Mouse (Mus musculus): ENCODE measurements at regions not wholly inside any gene's neighbourhood (a gene's known extent, or its start where the extent isn't known, plus 50 kb on each side); places are given as distances from the start of the nearest gene placed in this dataset.

DNA sequence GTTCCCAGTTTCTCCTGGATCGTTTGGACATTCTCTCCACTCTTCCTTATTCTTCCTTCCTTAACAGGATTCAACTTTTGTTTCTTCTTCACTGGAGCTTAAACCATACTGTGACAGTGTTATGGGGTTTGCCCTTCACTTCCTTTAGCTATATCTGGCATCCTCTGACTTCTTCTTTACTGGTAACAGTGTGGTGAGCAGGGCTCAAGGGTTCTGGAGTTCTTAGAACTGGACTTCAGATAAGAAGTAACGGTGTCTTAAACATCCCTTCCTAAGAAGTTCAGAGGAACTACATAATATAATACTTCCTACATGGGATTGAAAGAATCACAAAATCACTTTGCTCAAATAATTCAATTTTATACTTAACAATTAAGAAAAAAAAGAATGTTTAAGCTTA, 237.5 kb upstream of the Cited2 start:
- Histone ChIP-seq H3K4me3 (ENCODE audit: control insufficient read depth in 1 of 2, insufficient read depth in 1 of 2, low read depth in 1 of 2, low read length in 2 of 2) (no peak overlapping the region), H3K9ac (ENCODE audit: low read length) (no peak overlapping the region), H3K9me3 (ENCODE audit: control insufficient read depth, low read length) (no peaks in the 10 kb centered on the region), H3K36me3 (ENCODE audit: control insufficient read depth, insufficient read depth, low read length) (no peaks in the 10 kb centered on the region), H3K4me2 (ENCODE audit: low read length) (no peak overlapping the region), H3K4me1 (ENCODE audit: control insufficient read depth in 2 of 2, insufficient read depth in 2 of 2, low read length in 2 of 2) (peaks cover 0 to 8% of the 10 kb centered on the region in 2 experiments; a peak in 3 of 4 replicates), H3K27me3 (ENCODE audit: control insufficient read depth, insufficient read depth, low read length) (no peaks in the 10 kb centered on the region), H3K27ac (replicated peaks in 1 of 2; ENCODE audit: control insufficient read depth in 1 of 2, insufficient read depth in 1 of 2, low read depth in 2 of 2, low read length in 2 of 2) (no peak overlapping the region)
- ATAC-seq (ENCODE audit: insufficient number of reproducible peaks, insufficient read depth, low FRiP score, low read depth), result no peak
- 67% methylated on average over 2 of the region's 2 CpGs for WGBS

DNA sequence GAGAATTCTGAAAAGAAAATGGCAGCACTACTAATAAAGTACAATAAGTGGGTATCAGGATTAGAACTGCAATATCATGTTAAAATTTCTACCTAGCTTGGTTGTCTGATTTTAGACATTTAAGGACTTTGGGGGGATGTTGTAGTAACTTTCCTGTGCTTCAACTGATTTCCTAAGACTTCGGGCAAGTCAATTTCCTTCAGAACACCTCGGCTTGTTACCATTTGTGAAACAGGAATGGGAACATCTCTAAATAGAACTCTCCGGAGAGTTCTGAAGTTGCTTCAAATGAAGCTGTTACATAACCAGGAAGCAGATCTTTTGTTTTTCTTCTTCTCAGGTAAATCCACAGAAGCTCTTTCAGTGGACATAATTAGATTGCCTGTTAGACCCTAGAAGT, 237.0 kb upstream of the Cited2 start:
- no peak overlapping the region for H3K4me2 ChIP-seq (ENCODE audit: low read length)
- H3K9me3 ChIP-seq (ENCODE audit: control insufficient read depth, low read length), result no peaks in the 10 kb centered on the region
- no peak overlapping the region for H3K27ac ChIP-seq (replicated peaks in 1 of 2; ENCODE audit: control insufficient read depth in 1 of 2, insufficient read depth in 1 of 2, low read depth in 2 of 2, low read length in 2 of 2)
- no peaks in the 10 kb centered on the region for H3K36me3 ChIP-seq (ENCODE audit: control insufficient read depth, insufficient read depth, low read length)
- H3K4me1 ChIP-seq (ENCODE audit: control insufficient read depth in 2 of 2, insufficient read depth in 2 of 2, low read length in 2 of 2), result peaks cover 0 to 8% of the 10 kb centered on the region in 2 experiments; a peak in 3 of 4 replicates
- 82% methylated on average over 3 of the region's 3 CpGs for WGBS
- H3K27me3 ChIP-seq (ENCODE audit: control insufficient read depth, insufficient read depth, low read length), result no peaks in the 10 kb centered on the region
- ATAC-seq (ENCODE audit: insufficient number of reproducible peaks, insufficient read depth, low FRiP score, low read depth), result no peak
- H3K4me3 ChIP-seq (ENCODE audit: control insufficient read depth in 1 of 2, insufficient read depth in 1 of 2, low read depth in 1 of 2, low read length in 2 of 2), result no peak overlapping the region
- H3K9ac ChIP-seq (ENCODE audit: low read length), result no peak overlapping the region

DNA sequence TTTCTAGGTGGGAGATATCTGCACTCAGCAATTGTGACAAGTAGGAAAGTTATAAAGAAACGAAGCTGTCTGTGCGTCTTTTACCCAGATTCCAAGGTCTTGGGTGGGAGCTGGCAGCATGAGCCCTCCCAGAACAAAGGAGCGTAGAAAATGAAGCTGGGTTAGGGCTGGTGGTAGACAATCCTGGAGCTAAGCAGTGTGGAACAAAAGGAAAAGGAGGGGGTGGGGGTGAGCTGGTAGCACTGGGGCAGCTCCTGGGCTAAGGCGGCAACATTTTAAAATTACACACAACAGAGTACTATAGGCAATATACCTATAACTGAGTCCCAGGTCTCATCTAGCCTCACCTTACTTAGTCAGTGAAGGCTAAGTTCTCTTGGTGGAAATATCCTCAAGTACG, 235.6 kb upstream of the Cited2 start:
- 90% methylated on average over 5 of the region's 5 CpGs for WGBS
- ATAC-seq (ENCODE audit: insufficient number of reproducible peaks, insufficient read depth, low FRiP score, low read depth), result no peak

GRCm38 (mm10) chr10:17491611-17492305, 231.3 kb upstream of the Cited2 start:
- Histone ChIP-seq H3K4me3 (ENCODE audit: control insufficient read depth in 1 of 2, insufficient read depth in 1 of 2, low read depth in 1 of 2, low read length in 2 of 2) (no peak overlapping the region), H3K27me3 (ENCODE audit: control insufficient read depth, insufficient read depth, low read length) (no peaks in the 10 kb centered on the region), H3K4me1 (ENCODE audit: control insufficient read depth in 2 of 2, insufficient read depth in 2 of 2, low read length in 2 of 2) (peaks cover 2 to 4% of the 10 kb centered on the region in 2 experiments; a peak in 3 of 4 replicates), H3K9ac (ENCODE audit: low read length) (no peak overlapping the region), H3K36me3 (ENCODE audit: control insufficient read depth, insufficient read depth, low read length) (no peaks in the 10 kb centered on the region), H3K9me3 (ENCODE audit: control insufficient read depth, low read length) (no peaks in the 10 kb centered on the region), H3K27ac (replicated peaks in 1 of 2; ENCODE audit: control insufficient read depth in 1 of 2, insufficient read depth in 1 of 2, low read depth in 2 of 2, low read length in 2 of 2) (no peak overlapping the region), H3K4me2 (ENCODE audit: low read length) (no peak overlapping the region)
- ATAC-seq (ENCODE audit: insufficient number of reproducible peaks, insufficient read depth, low FRiP score, low read depth), result no peak
- WGBS, result 92% methylated on average over 5 of the region's 5 CpGs

More for the DNA sequence above, 235.6 kb upstream of the Cited2 start:
- H3K36me3 ChIP-seq (ENCODE audit: control insufficient read depth, insufficient read depth, low read length), result no peaks in the 10 kb centered on the region
- no peaks in the 10 kb centered on the region for H3K9me3 ChIP-seq (ENCODE audit: control insufficient read depth, low read length)
- H3K27ac ChIP-seq (replicated peaks in 1 of 2; ENCODE audit: control insufficient read depth in 1 of 2, insufficient read depth in 1 of 2, low read depth in 2 of 2, low read length in 2 of 2), result no peak overlapping the region
- no peak overlapping the region for H3K4me2 ChIP-seq (ENCODE audit: low read length)
- no peaks in the 10 kb centered on the region for H3K27me3 ChIP-seq (ENCODE audit: control insufficient read depth, insufficient read depth, low read length)
- peaks cover 0 to 7% of the 10 kb centered on the region in 2 experiments; a peak in 3 of 4 replicates for H3K4me1 ChIP-seq (ENCODE audit: control insufficient read depth in 2 of 2, insufficient read depth in 2 of 2, low read length in 2 of 2)
- no peak overlapping the region for H3K9ac ChIP-seq (ENCODE audit: low read length)
- H3K4me3 ChIP-seq (ENCODE audit: control insufficient read depth in 1 of 2, insufficient read depth in 1 of 2, low read depth in 1 of 2, low read length in 2 of 2), result no peak overlapping the region

- Histone ChIP-seq H3K9me3 (ENCODE audit: control insufficient read depth, low read length) (no peaks in the 10 kb centered on the region), H3K27ac (replicated peaks in 1 of 2; ENCODE audit: control insufficient read depth in 1 of 2, insufficient read depth in 1 of 2, low read depth in 2 of 2, low read length in 2 of 2) (no peak overlapping the region), H3K4me2 (ENCODE audit: low read length) (no peak overlapping the region), H3K36me3 (ENCODE audit: control insufficient read depth, insufficient read depth, low read length) (no peaks in the 10 kb centered on the region), H3K27me3 (ENCODE audit: control insufficient read depth, insufficient read depth, low read length) (no peaks in the 10 kb centered on the region), H3K9ac (ENCODE audit: low read length) (no peak overlapping the region), H3K4me3 (ENCODE audit: control insufficient read depth in 1 of 2, insufficient read depth in 1 of 2, low read depth in 1 of 2, low read length in 2 of 2) (no peak overlapping the region), H3K4me1 (ENCODE audit: control insufficient read depth in 2 of 2, insufficient read depth in 2 of 2, low read length in 2 of 2) (peaks cover 2 to 4% of the 10 kb centered on the region in 2 experiments; a peak in 3 of 4 replicates)
- no peak for ATAC-seq (ENCODE audit: insufficient number of reproducible peaks, insufficient read depth, low FRiP score, low read depth)
- WGBS, result 25% methylated on average over 6 of the region's 6 CpGs
These were observed 229.9 kb upstream of the Cited2 start for GRCm38 (mm10) chr10:17493137-17493536.

- H3K27me3 ChIP-seq (ENCODE audit: control insufficient read depth, insufficient read depth, low read length), result no peaks in the 10 kb centered on the region
These were observed 226.2 kb upstream of the Cited2 start for GRCm38 (mm10) chr10:17496831-17497230.

GRCm38 (mm10) chr10:17510626-17511193, 212.3 kb upstream of the Cited2 start:
- Histone ChIP-seq H3K27me3 (ENCODE audit: control insufficient read depth, insufficient read depth, low read length) (no peaks in the 10 kb centered on the region), H3K4me1 (ENCODE audit: control insufficient read depth in 2 of 2, insufficient read depth in 2 of 2, low read length in 2 of 2) (no peaks in the 10 kb centered on the region), H3K9me3 (ENCODE audit: control insufficient read depth, low read length) (peaks cover 6% of the 10 kb centered on the region; the same call in 1 of the 2 replicates), H3K4me2 (ENCODE audit: low read length) (no peak overlapping the region), H3K27ac (replicated peaks in 1 of 2; ENCODE audit: control insufficient read depth in 1 of 2, insufficient read depth in 1 of 2, low read depth in 2 of 2, low read length in 2 of 2) (no peak overlapping the region), H3K36me3 (ENCODE audit: control insufficient read depth, insufficient read depth, low read length) (no peaks in the 10 kb centered on the region), H3K9ac (ENCODE audit: low read length) (no peak overlapping the region), H3K4me3 (ENCODE audit: control insufficient read depth in 1 of 2, insufficient read depth in 1 of 2, low read depth in 1 of 2, low read length in 2 of 2) (no peak overlapping the region)
- no peak for ATAC-seq (ENCODE audit: insufficient number of reproducible peaks, insufficient read depth, low FRiP score, low read depth)
- 71% methylated on average over 4 of the region's 4 CpGs for WGBS

More at GRCm38 (mm10) chr10:17496831-17497230, 226.2 kb upstream of the Cited2 start:
- no peak for ATAC-seq (ENCODE audit: insufficient number of reproducible peaks, insufficient read depth, low FRiP score, low read depth)
- H3K4me3 ChIP-seq (ENCODE audit: control insufficient read depth in 1 of 2, insufficient read depth in 1 of 2, low read depth in 1 of 2, low read length in 2 of 2), result no peak overlapping the region
- H3K27ac ChIP-seq (replicated peaks in 1 of 2; ENCODE audit: control insufficient read depth in 1 of 2, insufficient read depth in 1 of 2, low read depth in 2 of 2, low read length in 2 of 2), result no peak overlapping the region
- H3K4me2 ChIP-seq (ENCODE audit: low read length), result no peak overlapping the region
- H3K9me3 ChIP-seq (ENCODE audit: control insufficient read depth, low read length), result peaks cover 4% of the 10 kb centered on the region
- no peaks in the 10 kb centered on the region for H3K36me3 ChIP-seq (ENCODE audit: control insufficient read depth, insufficient read depth, low read length)
- peaks cover 2 to 4% of the 10 kb centered on the region in 2 experiments; a peak in 3 of 4 replicates for H3K4me1 ChIP-seq (ENCODE audit: control insufficient read depth in 2 of 2, insufficient read depth in 2 of 2, low read length in 2 of 2)
- no peak overlapping the region for H3K9ac ChIP-seq (ENCODE audit: low read length)
- 43% methylated on average over 3 of the region's 3 CpGs for WGBS

All from heart, embryonic 14.5 days (tissue).